Comparison of ENCODE assay signal across 21 mouse cellular contexts in the genomic region with DNA sequence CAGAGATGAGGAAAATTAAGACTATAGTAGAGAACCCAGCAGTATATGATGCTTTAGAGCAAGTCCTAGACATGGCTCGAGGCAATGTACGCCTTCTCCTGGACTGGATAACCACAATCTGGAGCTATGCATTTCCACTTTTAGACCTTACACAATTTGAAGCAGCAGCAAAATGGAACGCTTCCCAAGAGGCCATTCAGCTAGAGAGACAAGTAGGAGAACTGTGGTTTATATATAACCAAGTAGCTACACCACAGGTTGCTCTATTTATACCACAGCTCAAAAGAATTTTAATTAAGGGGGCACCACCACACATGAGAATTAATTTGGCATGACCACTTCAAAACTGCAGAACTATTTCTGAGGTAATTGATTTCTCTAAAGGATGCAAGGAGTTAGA. TPM values are rescaled to one million over a fixed set of nuclear protein-coding genes. Genes with fewer than 3 reads are reported as not detected.
DNase-seq lines count a peak whose midpoint lies in the region; ATAC-seq and TF ChIP-seq lines count a peak whose summit lies in the region.
"Had no signal": no experiment of that assay in that cellular context is flagged by ENCODE, and none has a peak within 500 bp of the region (broad histone marks: within the 10 kb centered on the region; RNA-seq: fewer than 3 reads in every experiment).

No protein-coding gene starts in this region.

- DNase-seq in frontal cortex, adult 2 months (ENCODE audit: extremely low spot score in 1 of 2, low spot score in 1 of 2): peak; percentile 23 to 42
- DNase-seq in frontal cortex, postnatal 14 days (ENCODE audit: low spot score in 2 of 2): no peak
- DNase-seq in heart, postnatal 0 days (ENCODE audit: low spot score): no peak
- no peak for DNase-seq in heart, postnatal 36 days
- peak; percentile 38 for DNase-seq in right cerebral cortex, adult 18-20 months
- DNase-seq in right cerebral cortex, postnatal 25 days: no peak
- DNase-seq in cerebellum, postnatal 25 days: no peak
- DNase-seq: adrenal gland, adult 8-10 months; cerebellum, adult 11-12 months; cerebellum, postnatal 36 days; gastrocnemius, adult 2 months had no signal

- intact Hi-C loops in heart, postnatal 36 days (cut with DNase I): no loop called here

- H3K4me2 ChIP-seq in heart, postnatal 0 days (ENCODE audit: low read depth, low read length): no peak overlapping the region
- H3K4me2 ChIP-seq: hindbrain, embryonic 15.5 days; liver, embryonic 15.5 days; midbrain, embryonic 13.5 days; stomach, embryonic 15.5 days had no signal

- no peaks in the 10 kb centered on the region for H3K9me3 ChIP-seq in heart, postnatal 0 days (replicated peaks; ENCODE audit: control insufficient read depth, low read length)
- H3K9me3 ChIP-seq: hindbrain, embryonic 15.5 days; liver, embryonic 15.5 days; midbrain, embryonic 13.5 days; stomach, embryonic 15.5 days had no signal

- no peak overlapping the region for H3K4me3 ChIP-seq in heart, postnatal 0 days (ENCODE audit: low read depth, low read length)
- H3K4me3 ChIP-seq: gastrocnemius, adult 2 months; hindbrain, embryonic 15.5 days; layer of hippocampus, adult 2 months; liver, embryonic 15.5 days; midbrain, embryonic 13.5 days; stomach, embryonic 15.5 days had no signal

- no peak for TF ChIP-seq CTCF in heart, postnatal 0 days (IDR thresholded peaks at IDR 0.05; ENCODE audit: low read depth)

- H3K27ac ChIP-seq in heart, postnatal 0 days (ENCODE audit: low read depth): peak overlapping the region; percentile 28; the same call in 1 of the 2 replicates
- H3K27ac ChIP-seq: gastrocnemius, adult 2 months; hindbrain, embryonic 15.5 days; layer of hippocampus, adult 2 months; liver, embryonic 15.5 days; midbrain, embryonic 13.5 days; stomach, embryonic 15.5 days had no signal

- H3K9ac ChIP-seq in heart, postnatal 0 days (replicated peaks; ENCODE audit: low read depth, low read length): no peak overlapping the region
- H3K9ac ChIP-seq: hindbrain, embryonic 15.5 days; liver, embryonic 15.5 days; midbrain, embryonic 13.5 days; stomach, embryonic 15.5 days had no signal

- H3K36me3 ChIP-seq in heart, postnatal 0 days (replicated peaks; ENCODE audit: control insufficient read depth, insufficient read depth, low read length): no peaks in the 10 kb centered on the region
- H3K36me3 ChIP-seq: hindbrain, embryonic 15.5 days; liver, embryonic 15.5 days; midbrain, embryonic 13.5 days; stomach, embryonic 15.5 days had no signal

- H3K4me1 ChIP-seq in heart, postnatal 0 days (ENCODE audit: control insufficient read depth, insufficient read depth): no peaks in the 10 kb centered on the region
- H3K4me1 ChIP-seq: hindbrain, embryonic 15.5 days; liver, embryonic 15.5 days; midbrain, embryonic 13.5 days; stomach, embryonic 15.5 days had no signal

- no peaks in the 10 kb centered on the region for H3K27me3 ChIP-seq in heart, postnatal 0 days (ENCODE audit: control insufficient read depth, insufficient read depth, low read length)
- H3K27me3 ChIP-seq: hindbrain, embryonic 15.5 days; liver, embryonic 15.5 days; midbrain, embryonic 13.5 days; stomach, embryonic 15.5 days had no signal

- WGBS in heart, postnatal 0 days: 30% methylated on average over 3 of the region's 3 CpGs

- ATAC-seq in heart, postnatal 0 days (ENCODE audit: insufficient read depth, low read depth): no peak; the same call in 1 of the 2 replicates
- ATAC-seq in activated CD4-positive, CD25-positive, alpha-beta regulatory T cell, adult 4 months: no peak
- ATAC-seq: forebrain, embryonic 14.5 days; intestine, postnatal 0 days; lung, postnatal 0 days; midbrain, embryonic 13.5 days had no signal

- no peak for TF ChIP-seq EP300 in heart, postnatal 0 days (IDR thresholded peaks at IDR 0.05; ENCODE audit: low read depth)

RNA-seq across cellular contexts. Expression of a gene that starts 9.2 kb away (rescaled TPM):
- 0.78 and 1.2 TPM in 2 replicates for polyA plus RNA-seq in frontal cortex, adult 2 months (2012; rRNA removed)
- total RNA-seq in heart, postnatal 0 days (2014; rRNA removed; ENCODE audit: low replicate concordance): 2.5 and 11.2 TPM in 2 replicates
- 1.1 and 1.3 TPM in 2 replicates for polyA plus RNA-seq in heart, postnatal 0 days (2015; fragmentation: Nextera tagmentation; extraction: Ambion mirVana)
- 1 to 10 TPM; 1.6 to 1.7 TPM for total RNA-seq in heart, postnatal 36 days (2021)
- polyA plus RNA-seq in activated CD4-positive, CD25-positive, alpha-beta regulatory T cell, adult 4 months (2017; shearing (Covaris generic)): 1 to 10 TPM in 1 of 2 experiments, under 1 TPM in 1; 0.42 to 1.2 TPM
- total RNA-seq: MEL had no signal

Comparison
In these comparisons a context has a peak if more than half of its experiments do, and no peak if none do; other contexts are left out.
1. DNase-seq: peak in frontal cortex, adult 2 months (2 of 2) and right cerebral cortex, adult 18-20 months (single experiment); none in frontal cortex, postnatal 14 days (0 of 2), heart, postnatal 0 days (single experiment), heart, postnatal 36 days (0 of 2), right cerebral cortex, postnatal 25 days (single experiment) and cerebellum, postnatal 25 days (0 of 2).